Mouse (Mus musculus): ENCODE measurements at regions not wholly inside any gene's neighbourhood (a gene's known extent, or its start where the extent isn't known, plus 50 kb on each side); places are given as distances from the start of the nearest gene placed in this dataset.

DNA sequence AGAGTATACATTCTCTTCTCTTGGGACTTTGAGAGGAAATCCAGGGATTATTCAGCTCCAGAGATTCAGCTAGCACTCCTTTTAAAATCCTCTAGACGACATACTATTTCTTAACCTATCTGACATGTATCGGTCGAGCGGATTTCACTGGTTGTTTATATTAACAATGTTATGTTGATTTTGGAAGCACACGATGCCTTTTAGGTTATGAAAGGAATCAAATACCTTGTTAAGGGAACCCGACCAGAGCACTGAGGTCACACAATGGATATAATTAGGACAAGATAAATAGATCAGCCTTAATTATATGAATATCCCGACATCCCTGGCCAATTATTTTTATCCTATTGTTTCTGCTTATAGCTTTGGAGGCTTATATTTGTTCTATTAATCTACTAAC is 850.4 kb downstream of the Robo2 start:
- TF ChIP-seq CTCF (IDR thresholded peaks at IDR 0.05; ENCODE audit: low read depth, low read length) (no peak), POLR2A (IDR thresholded peaks at IDR 0.05; ENCODE audit: insufficient read depth, low read length) (no peak), EP300 (IDR thresholded peaks at IDR 0.05; ENCODE audit: insufficient read depth, low read depth, low read length) (no peak)

All from ES-Bruce4 (cell line).